34 mouse cellular contexts compared by ENCODE assay signal in the genomic region with DNA sequence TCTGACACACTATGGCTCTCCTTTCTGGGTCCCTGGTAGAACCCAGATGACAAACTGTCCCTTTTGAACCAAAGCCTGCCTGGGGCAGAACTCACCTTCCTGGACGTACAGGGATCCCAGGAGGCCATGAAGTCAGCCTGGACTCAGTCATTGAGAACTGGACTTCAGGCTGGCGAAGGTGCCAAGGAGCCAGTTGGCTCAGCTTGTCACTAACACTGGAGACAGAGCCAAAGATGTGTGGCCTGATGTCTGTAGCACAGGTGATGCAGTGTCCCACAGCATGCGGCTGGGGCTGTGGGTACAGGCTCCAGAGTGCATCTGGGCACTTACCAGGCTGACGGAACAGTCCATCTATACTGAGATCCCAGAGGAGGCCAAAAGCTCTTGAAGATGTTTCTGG. TPM values are rescaled to one million over a fixed set of nuclear protein-coding genes. Genes with fewer than 3 reads are reported as not detected.
A peak's percentile ranks its signal among the peaks of the same experiment; 100 is the strongest.
DNase-seq lines count a peak whose midpoint lies in the region; ATAC-seq lines count a peak whose summit lies in the region.
"Had no signal": no experiment of that assay in that cellular context is flagged by ENCODE, and none has a peak within 500 bp of the region (broad histone marks: within the 10 kb centered on the region; RNA-seq: fewer than 3 reads in every experiment).

No protein-coding gene starts in this region.

- no peaks in the 10 kb centered on the region for H3K9me3 ChIP-seq in heart, embryonic 13.5 days
- H3K9me3 ChIP-seq in limb, embryonic 10.5 days (replicated peaks) = no peaks in the 10 kb centered on the region
- H3K9me3 ChIP-seq: kidney, embryonic 15.5 days; limb, embryonic 15.5 days; liver, embryonic 13.5 days had no signal

- ATAC-seq in cerebellum, adult (ENCODE audit: insufficient number of reproducible peaks, low FRiP score, low TSS enrichment) = no peak
- no peak for ATAC-seq in heart, embryonic 13.5 days (ENCODE audit: extremely low read depth, insufficient number of reproducible peaks, low FRiP score, low TSS enrichment)
- ATAC-seq: forebrain, postnatal 0 days; hindbrain, embryonic 16.5 days; lung, postnatal 0 days; Patski had no signal

- intact Hi-C loops in heart, postnatal 14 days (cut with DNase I) = no loop called here
- intact Hi-C loops in left cerebral cortex, postnatal 10 days (cut with DNase I) = no loop called here

- 0 out of 2 replicates have a peak overlapping the region, but pooled peaks have one; percentile 25 for H3K27ac ChIP-seq in heart, embryonic 13.5 days (replicated peaks)
- H3K27ac ChIP-seq in limb, embryonic 10.5 days = peak overlapping the region; percentile 26; the same call in 1 of the 2 replicates
- H3K27ac ChIP-seq: kidney, embryonic 15.5 days; limb, embryonic 15.5 days; liver, embryonic 13.5 days; stomach, postnatal 0 days had no signal

- H3K9ac ChIP-seq in heart, embryonic 13.5 days = no peak overlapping the region; the same call in 1 of the 2 replicates
- H3K9ac ChIP-seq: forebrain, postnatal 0 days; kidney, embryonic 15.5 days; limb, embryonic 15.5 days; liver, embryonic 13.5 days had no signal

- peak; percentile 39 to 41 for DNase-seq in cerebellum, adult 18-20 months
- no peak for DNase-seq in heart, postnatal 14 days
- DNase-seq in cerebellum, adult 9-10 months = peak; percentile 39
- no peak for DNase-seq in limb, embryonic 10.5 days (ENCODE audit: low spot score)
- DNase-seq in layer of hippocampus, postnatal 25 days (ENCODE audit: extremely low spot score in 1 of 2, low spot score in 1 of 2) = no peak
- no peak for DNase-seq in left cerebral cortex, postnatal 10 days (ENCODE audit: extremely low spot score in 1 of 2, low spot score in 2 of 2)
- DNase-seq: adrenal gland, postnatal 14 days; forebrain, postnatal 0 days; gastrocnemius, postnatal 14 days; kidney, adult 18-20 months; kidney, postnatal 25 days; left cerebral cortex, postnatal 4 days; liver, embryonic 13.5 days; lung, adult 18-20 months; lung, postnatal 4 days; midbrain, embryonic 14.5 days; right cerebral cortex, postnatal 25 days; thymus, adult 18-20 months; thymus, postnatal 36 days had no signal

- H3K4me3 ChIP-seq in heart, embryonic 13.5 days = no peak overlapping the region
- no peak overlapping the region for H3K4me3 ChIP-seq in limb, embryonic 10.5 days
- H3K4me3 ChIP-seq: erythroblast, embryonic 14.5 days; kidney, embryonic 15.5 days; limb, embryonic 15.5 days; liver, embryonic 13.5 days; megakaryocyte, embryonic 14.5 days had no signal

- WGBS in heart, embryonic 13.5 days = 81% methylated on average over 4 of the region's 4 CpGs
- 90% methylated on average over 4 of the region's 4 CpGs for WGBS in limb, embryonic 10.5 days

- H3K4me1 ChIP-seq in heart, embryonic 13.5 days = peaks cover 46% of the 10 kb centered on the region
- peaks cover 45% of the 10 kb centered on the region for H3K4me1 ChIP-seq in limb, embryonic 10.5 days

- no peaks in the 10 kb centered on the region for H3K36me3 ChIP-seq in heart, embryonic 13.5 days
- no peaks in the 10 kb centered on the region for H3K36me3 ChIP-seq in limb, embryonic 10.5 days
- H3K36me3 ChIP-seq: kidney, embryonic 15.5 days; limb, embryonic 15.5 days; liver, embryonic 13.5 days had no signal

- no peak overlapping the region for H3K4me2 ChIP-seq in heart, embryonic 13.5 days
- H3K4me2 ChIP-seq: kidney, embryonic 15.5 days; limb, embryonic 15.5 days; liver, embryonic 13.5 days had no signal

- H3K27me3 ChIP-seq in heart, embryonic 13.5 days (replicated peaks) = no peaks in the 10 kb centered on the region
- H3K27me3 ChIP-seq in limb, embryonic 10.5 days (ENCODE audit: low read depth, poor library complexity, severe bottlenecking) = no peaks in the 10 kb centered on the region
- H3K27me3 ChIP-seq: kidney, embryonic 15.5 days; limb, embryonic 15.5 days; liver, embryonic 13.5 days; Patski had no signal

RNA-seq across cellular contexts. Expression of a gene that starts 50.9 kb away (rescaled TPM):
- 2.1 TPM in 2 replicates for polyA plus RNA-seq in heart, embryonic 13.5 days (2015; fragmentation: Nextera tagmentation; extraction: Ambion mirVana)
- under 1 TPM; 0.67 to 0.73 TPM for total RNA-seq in heart, postnatal 14 days (2021)
- polyA plus RNA-seq in limb, embryonic 10.5 days (2016; fragmentation: Nextera tagmentation; extraction: Ambion mirVana) = 1.3 and 1.6 TPM in 2 replicates
- total RNA-seq in layer of hippocampus, postnatal 25 days (2021) = under 1 TPM in 1 of 2 experiments, not detected in 1; 0.34 TPM
- under 1 TPM in 1 of 2 experiments, not detected in 1; 0.69 TPM for total RNA-seq in left cerebral cortex, postnatal 10 days (2021)
- total RNA-seq: adrenal gland, postnatal 14 days; forebrain, postnatal 0 days; hematopoietic stem cell, adult 5-6 weeks; layer of hippocampus, adult 18-20 months; left cerebral cortex, postnatal 4 days; neutrophil, adult 5-6 weeks had no signal
- polyA plus RNA-seq: forebrain, embryonic 11.5 days; forebrain, postnatal 0 days; neural tube, embryonic 11.5 days; Patski had no signal

RNA-seq across cellular contexts. Expression of a gene that starts 59.2 kb away (rescaled TPM):
- 1,082 and 1,332 TPM in 2 replicates for polyA plus RNA-seq in heart, embryonic 13.5 days (2015; fragmentation: Nextera tagmentation; extraction: Ambion mirVana)
- total RNA-seq in heart, postnatal 14 days (2021) = 1,000 to 10,000 TPM; 2,156 to 2,164 TPM
- 535 and 559 TPM in 2 replicates for polyA plus RNA-seq in limb, embryonic 10.5 days (2016; fragmentation: Nextera tagmentation; extraction: Ambion mirVana)
- total RNA-seq in layer of hippocampus, postnatal 25 days (2021) = 100 to 1,000 TPM; 725 to 736 TPM
- 100 to 1,000 TPM; 610 to 632 TPM for total RNA-seq in left cerebral cortex, postnatal 10 days (2021)

Comparison
In these comparisons a context has a peak if more than half of its experiments do, and no peak if none do; other contexts are left out.
1. DNase-seq: peak in cerebellum, adult 18-20 months (2 of 2) and cerebellum, adult 9-10 months (single experiment); none in heart, postnatal 14 days (0 of 2), limb, embryonic 10.5 days (single experiment), layer of hippocampus, postnatal 25 days (0 of 2) and left cerebral cortex, postnatal 10 days (0 of 2).